In the genomic region with DNA sequence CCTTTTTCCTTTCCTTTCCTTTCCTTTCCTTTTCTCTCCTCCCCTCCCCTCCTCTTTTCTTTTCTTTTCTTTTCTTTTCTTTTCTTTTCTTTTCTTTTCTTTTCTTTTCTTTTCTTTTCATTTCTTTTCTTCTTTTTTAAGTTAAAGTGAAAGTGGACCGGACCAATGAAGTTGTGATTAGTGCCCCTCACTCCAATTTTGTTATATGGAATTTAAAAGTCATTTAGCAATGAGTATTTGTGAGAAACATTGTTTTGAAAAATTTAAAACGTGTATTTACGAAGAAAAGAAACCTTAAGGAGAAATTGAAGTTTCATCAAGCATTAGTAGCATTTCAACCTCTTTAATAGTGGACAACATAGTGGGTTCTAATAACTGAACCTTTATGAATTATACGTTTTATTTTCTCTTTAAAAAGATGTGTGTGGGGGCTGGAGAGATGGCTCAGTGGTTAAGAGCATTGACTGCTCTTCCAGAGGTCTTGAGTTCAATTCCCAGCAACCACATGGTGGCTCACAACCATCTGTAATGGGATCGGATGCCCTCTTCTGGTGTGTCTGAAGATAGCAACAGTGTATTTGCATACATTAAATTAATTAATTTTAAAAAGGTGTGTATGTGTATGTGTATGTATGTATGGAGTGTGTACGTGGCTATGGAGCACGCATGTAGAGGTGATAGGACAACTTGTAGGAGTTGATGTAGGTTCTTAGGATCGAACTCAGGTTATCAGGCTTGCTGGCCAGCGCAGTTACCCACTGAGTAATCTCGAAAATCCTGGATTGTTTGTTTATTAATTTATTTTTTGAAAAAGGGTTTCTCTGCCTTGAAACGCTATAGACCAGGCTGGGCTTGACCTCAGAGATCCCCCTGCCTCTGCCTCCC, we compare ENCODE assay signal across 8 mouse cellular contexts. TPM values are rescaled to one million over a fixed set of nuclear protein-coding genes. Genes with fewer than 3 reads are reported as not detected.
A peak's percentile ranks its signal among the peaks of the same experiment; 100 is the strongest.
DNase-seq lines count a peak whose midpoint lies in the region; ATAC-seq lines count a peak whose summit lies in the region.

No protein-coding gene starts in this region.

- H3K27ac ChIP-seq in heart, embryonic 14.5 days (replicated peaks in 1 of 2; ENCODE audit: control insufficient read depth in 1 of 2, insufficient read depth in 1 of 2, low read depth in 2 of 2, low read length in 2 of 2), result peak overlapping the region in 1 of 2 experiments; percentile 99; a peak in 3 of 4 replicates
- H3K27ac ChIP-seq in hindbrain, embryonic 11.5 days (ENCODE audit: low read depth, low read length), result no peak overlapping the region
- no peak overlapping the region for H3K27ac ChIP-seq in midbrain, embryonic 12.5 days (replicated peaks)

- H3K27me3 ChIP-seq in heart, embryonic 14.5 days (ENCODE audit: control insufficient read depth, insufficient read depth, low read length), result no peaks in the 10 kb centered on the region
- H3K27me3 ChIP-seq in hindbrain, embryonic 11.5 days (ENCODE audit: control insufficient read depth, insufficient read depth, low read length), result no peaks in the 10 kb centered on the region
- no peaks in the 10 kb centered on the region for H3K27me3 ChIP-seq in midbrain, embryonic 12.5 days

- peaks cover 5 to 22% of the 10 kb centered on the region in 2 experiments for H3K4me1 ChIP-seq in heart, embryonic 14.5 days (ENCODE audit: control insufficient read depth in 2 of 2, insufficient read depth in 2 of 2, low read length in 2 of 2)
- H3K4me1 ChIP-seq in hindbrain, embryonic 11.5 days (replicated peaks; ENCODE audit: control insufficient read depth, insufficient read depth, low read length), result no peaks in the 10 kb centered on the region
- peaks cover 13% of the 10 kb centered on the region for H3K4me1 ChIP-seq in midbrain, embryonic 12.5 days

- no peaks in the 10 kb centered on the region for H3K36me3 ChIP-seq in heart, embryonic 14.5 days (ENCODE audit: control insufficient read depth, insufficient read depth, low read length)
- no peaks in the 10 kb centered on the region for H3K36me3 ChIP-seq in hindbrain, embryonic 11.5 days (ENCODE audit: control insufficient read depth, insufficient read depth, low read length)
- H3K36me3 ChIP-seq in midbrain, embryonic 12.5 days, result no peaks in the 10 kb centered on the region

- peak overlapping the region; percentile 76 for H3K4me2 ChIP-seq in heart, embryonic 14.5 days (ENCODE audit: low read length)
- peak overlapping the region; percentile 63; the same call in 1 of the 2 replicates for H3K4me2 ChIP-seq in hindbrain, embryonic 11.5 days (replicated peaks; ENCODE audit: low read depth, low read length)
- H3K4me2 ChIP-seq in midbrain, embryonic 12.5 days (replicated peaks), result peak overlapping the region; percentile 69

- peak overlapping the region; percentile 74 to 92; a peak in 3 of 4 replicates for H3K4me3 ChIP-seq in heart, embryonic 14.5 days (ENCODE audit: control insufficient read depth in 1 of 2, insufficient read depth in 1 of 2, low read depth in 1 of 2, low read length in 2 of 2)
- peak overlapping the region; percentile 94 for H3K4me3 ChIP-seq in hindbrain, embryonic 11.5 days (ENCODE audit: low read depth, low read length)
- H3K4me3 ChIP-seq in midbrain, embryonic 12.5 days, result peak overlapping the region; percentile 89

- H3K9ac ChIP-seq in heart, embryonic 14.5 days (ENCODE audit: low read length), result peak overlapping the region; percentile 97
- H3K9ac ChIP-seq in hindbrain, embryonic 11.5 days (ENCODE audit: low read depth, low read length), result no peak overlapping the region
- H3K9ac ChIP-seq in midbrain, embryonic 12.5 days (replicated peaks), result no peak overlapping the region

- DNase-seq in heart, postnatal 10 days, result no peak
- peak; percentile 19 for DNase-seq in Muller cell, postnatal 12 days (ENCODE audit: inconsistent ontology term)
- no peak for DNase-seq in hindbrain, embryonic 11.5 days (ENCODE audit: low spot score)
- DNase-seq in spleen, adult 18-20 months, result no peak
- no peak for DNase-seq in right cerebral cortex, adult 18-20 months
- DNase-seq in adrenal gland, postnatal 36 days, result no peak

- no peak for ATAC-seq in heart, embryonic 14.5 days (ENCODE audit: insufficient number of reproducible peaks, insufficient read depth, low FRiP score, low read depth)
- no peak for ATAC-seq in hindbrain, embryonic 11.5 days (ENCODE audit: low FRiP score)
- ATAC-seq in midbrain, embryonic 12.5 days (ENCODE audit: low FRiP score, low read depth), result no peak

- WGBS in heart, embryonic 14.5 days, result 63% methylated on average over 11 of the region's 11 CpGs
- WGBS in hindbrain, embryonic 11.5 days, result 67% methylated on average over 11 of the region's 11 CpGs
- WGBS in midbrain, embryonic 12.5 days, result 68% methylated on average over 11 of the region's 11 CpGs

- intact Hi-C loops in heart, postnatal 10 days (cut with DNase I), result no loop called here

- H3K9me3 ChIP-seq in heart, embryonic 14.5 days (ENCODE audit: control insufficient read depth, low read length), result no peaks in the 10 kb centered on the region
- no peaks in the 10 kb centered on the region for H3K9me3 ChIP-seq in hindbrain, embryonic 11.5 days (ENCODE audit: control insufficient read depth, low read length)
- no peaks in the 10 kb centered on the region for H3K9me3 ChIP-seq in midbrain, embryonic 12.5 days

RNA-seq across cellular contexts. Expression of gene Asxl2, which starts 1.5 kb away (rescaled TPM):
- polyA plus RNA-seq in heart, embryonic 14.5 days (2014; fragmentation: Nextera tagmentation; extraction: Ambion mirVana), result 18.7 and 21.6 TPM in 2 replicates
- 10 to 100 TPM; 35.5 TPM for total RNA-seq in heart, postnatal 10 days (2021)
- polyA plus RNA-seq in hindbrain, embryonic 11.5 days (2014; fragmentation: Nextera tagmentation; extraction: Ambion mirVana), result 13.2 and 21.3 TPM in 2 replicates
- polyA plus RNA-seq in midbrain, embryonic 12.5 days (2016; fragmentation: Nextera tagmentation; extraction: Ambion mirVana), result 18.2 and 18.5 TPM in 2 replicates
- 10 to 100 TPM; 32.7 to 39.6 TPM for total RNA-seq in adrenal gland, postnatal 36 days (2021)
